ENCODE assay signal across 9 mouse cellular contexts in genomic region chr7:30394379-30394778, GRCm38 (mm10). TPM values are rescaled to one million over a fixed set of nuclear protein-coding genes. Genes with fewer than 3 reads are reported as not detected.
A peak's percentile ranks its signal among the peaks of the same experiment; 100 is the strongest.
DNase-seq lines count a peak whose midpoint lies in the region; ATAC-seq lines count a peak whose summit lies in the region.
"Had no signal": no experiment of that assay in that cellular context is flagged by ENCODE, and none has a peak within 500 bp of the region (broad histone marks: within the 10 kb centered on the region; RNA-seq: fewer than 3 reads in every experiment).

No protein-coding gene starts in this region.

- no peaks in the 10 kb centered on the region for H3K9me3 ChIP-seq in lung, embryonic 15.5 days
- H3K9me3 ChIP-seq in stomach, embryonic 15.5 days: no peaks in the 10 kb centered on the region
- H3K9me3 ChIP-seq: neural tube, embryonic 12.5 days had no signal

- WGBS in lung, embryonic 15.5 days: 37% methylated on average over 11 of the region's 11 CpGs
- 55% methylated on average over 11 of the region's 11 CpGs for WGBS in stomach, embryonic 15.5 days

- no peaks in the 10 kb centered on the region for H3K27me3 ChIP-seq in lung, embryonic 15.5 days
- no peaks in the 10 kb centered on the region for H3K27me3 ChIP-seq in stomach, embryonic 15.5 days (replicated peaks)
- H3K27me3 ChIP-seq: neural tube, embryonic 12.5 days had no signal

- intact Hi-C loops in left cerebral cortex, postnatal 14 days (cut with DNase I): no loop called here

- H3K9ac ChIP-seq in lung, embryonic 15.5 days: no peak overlapping the region
- no peak overlapping the region for H3K9ac ChIP-seq in stomach, embryonic 15.5 days
- H3K9ac ChIP-seq: neural tube, embryonic 12.5 days had no signal

- no peak overlapping the region for H3K4me2 ChIP-seq in lung, embryonic 15.5 days
- no peak overlapping the region for H3K4me2 ChIP-seq in stomach, embryonic 15.5 days
- H3K4me2 ChIP-seq: neural tube, embryonic 12.5 days had no signal

- H3K27ac ChIP-seq in lung, embryonic 15.5 days: peak overlapping the region; percentile 56
- H3K27ac ChIP-seq in stomach, embryonic 15.5 days: peak overlapping the region; percentile 48; the same call in 1 of the 2 replicates
- H3K27ac ChIP-seq: neural tube, embryonic 12.5 days had no signal

- no peaks in the 10 kb centered on the region for H3K4me1 ChIP-seq in lung, embryonic 15.5 days
- H3K4me1 ChIP-seq in stomach, embryonic 15.5 days: no peaks in the 10 kb centered on the region
- H3K4me1 ChIP-seq: neural tube, embryonic 12.5 days had no signal

- H3K36me3 ChIP-seq in lung, embryonic 15.5 days: no peaks in the 10 kb centered on the region
- no peaks in the 10 kb centered on the region for H3K36me3 ChIP-seq in stomach, embryonic 15.5 days
- H3K36me3 ChIP-seq: neural tube, embryonic 12.5 days had no signal

- peak; percentile 35 to 52 for DNase-seq in left cerebral cortex, postnatal 14 days (ENCODE audit: low spot score in 2 of 2)
- DNase-seq in left cerebral cortex, adult 9 months (ENCODE audit: low spot score in 2 of 2): no peak
- DNase-seq in induced T-regulatory cell, adult 2 months (ENCODE audit: low read depth): peak; percentile 94
- DNase-seq in urinary bladder, postnatal 10 days (ENCODE audit: low spot score): no peak
- no peak for DNase-seq in urinary bladder, postnatal 25 days (ENCODE audit: low spot score)

- no peak overlapping the region for H3K4me3 ChIP-seq in lung, embryonic 15.5 days
- H3K4me3 ChIP-seq in stomach, embryonic 15.5 days (replicated peaks): no peak overlapping the region
- H3K4me3 ChIP-seq: neural tube, embryonic 12.5 days had no signal

- ATAC-seq in common myeloid progenitor, adult 5-6 weeks (replicated peaks; ENCODE audit: low read depth, poor library complexity, severe bottlenecking): peak; percentile 94
- ATAC-seq in lung, embryonic 15.5 days (ENCODE audit: borderline replicate concordance, extremely low read depth, low FRiP score, low TSS enrichment): peak; percentile 52; the same call in 1 of the 2 replicates
- ATAC-seq in stomach, embryonic 15.5 days (ENCODE audit: insufficient read depth, low FRiP score, low read depth): no peak

RNA-seq across cellular contexts. Expression of gene Tyrobp, which starts 19.2 kb away (rescaled TPM):
- 10 to 100 TPM; 24.9 to 26.1 TPM for total RNA-seq in left cerebral cortex, postnatal 14 days (2021)
- total RNA-seq in common myeloid progenitor, adult 5-6 weeks (2017): 94.7 and 118 TPM in 2 replicates
- polyA plus RNA-seq in lung, embryonic 15.5 days (2015; fragmentation: Nextera tagmentation; extraction: Ambion mirVana): 50.8 and 56.1 TPM in 2 replicates
- polyA plus RNA-seq in stomach, embryonic 15.5 days (2015; fragmentation: Nextera tagmentation; extraction: Ambion mirVana): 71.6 and 84.5 TPM in 2 replicates

RNA-seq across cellular contexts. Expression of gene Hcst, which starts 25.3 kb away (rescaled TPM):
- 1 to 10 TPM in 1 of 2 experiments, not detected in 1; 2.6 TPM for total RNA-seq in left cerebral cortex, postnatal 14 days (2021)
- 9.4 and 11.9 TPM in 2 replicates for total RNA-seq in common myeloid progenitor, adult 5-6 weeks (2017)
- 0.70 and 2.3 TPM in 2 replicates for polyA plus RNA-seq in lung, embryonic 15.5 days (2015; fragmentation: Nextera tagmentation; extraction: Ambion mirVana)
- 1.4 and 2.0 TPM in 2 replicates for polyA plus RNA-seq in stomach, embryonic 15.5 days (2015; fragmentation: Nextera tagmentation; extraction: Ambion mirVana)

RNA-seq across cellular contexts. Expression of gene Nfkbid, which starts 27.2 kb away (rescaled TPM):
- 1 to 10 TPM; 2.8 to 4.2 TPM for total RNA-seq in left cerebral cortex, postnatal 14 days (2021)
- 9.0 and 13.0 TPM in 2 replicates for total RNA-seq in common myeloid progenitor, adult 5-6 weeks (2017)
- polyA plus RNA-seq in lung, embryonic 15.5 days (2015; fragmentation: Nextera tagmentation; extraction: Ambion mirVana): 1.5 and 2.1 TPM in 2 replicates
- polyA plus RNA-seq in stomach, embryonic 15.5 days (2015; fragmentation: Nextera tagmentation; extraction: Ambion mirVana): 2.5 and 2.6 TPM in 2 replicates

RNA-seq across cellular contexts. Expression of gene Lrfn3, which starts 31.8 kb away (rescaled TPM):
- total RNA-seq in left cerebral cortex, postnatal 14 days (2021): 10 to 100 TPM; 39.1 to 42.5 TPM
- not detected in 2 replicates for total RNA-seq in common myeloid progenitor, adult 5-6 weeks (2017)
- 4.2 TPM in 2 replicates for polyA plus RNA-seq in lung, embryonic 15.5 days (2015; fragmentation: Nextera tagmentation; extraction: Ambion mirVana)
- 4.9 and 5.6 TPM in 2 replicates for polyA plus RNA-seq in stomach, embryonic 15.5 days (2015; fragmentation: Nextera tagmentation; extraction: Ambion mirVana)

RNA-seq across cellular contexts. Expression of gene Aplp1, which starts 51.0 kb away (rescaled TPM):
- 1,000 to 10,000 TPM; 1,098 to 1,148 TPM for total RNA-seq in left cerebral cortex, postnatal 14 days (2021)
- total RNA-seq in common myeloid progenitor, adult 5-6 weeks (2017): not detected in 2 replicates
- polyA plus RNA-seq in lung, embryonic 15.5 days (2015; fragmentation: Nextera tagmentation; extraction: Ambion mirVana): 23.9 and 24.4 TPM in 2 replicates
- polyA plus RNA-seq in stomach, embryonic 15.5 days (2015; fragmentation: Nextera tagmentation; extraction: Ambion mirVana): 38.6 and 46.5 TPM in 2 replicates

Comparison
In these comparisons a context has a peak if more than half of its experiments do, and no peak if none do; other contexts are left out.
1. DNase-seq: peak in left cerebral cortex, postnatal 14 days (2 of 2) and induced T-regulatory cell, adult 2 months (single experiment); none in left cerebral cortex, adult 9 months (0 of 2), urinary bladder, postnatal 10 days (single experiment) and urinary bladder, postnatal 25 days (single experiment).